Mouse (Mus musculus) MEL (cell line): Measurements from ENCODE around the gene Tmtc1. TPM values are rescaled to one million over a fixed set of nuclear protein-coding genes. Genes with fewer than 3 reads are reported as not detected.

Experiments used
- DNase-seq: peaks from one replicate; pipeline ENCODE4 v3.0.0; 2011; ENCODE audit warnings: low read depth, low spot score
- H3K27ac ChIP-seq: 2 replicates; pipeline ENCODE4 v1.5.1; 2012; ENCODE audit warnings: low read depth, mild to moderate bottlenecking, control low read depth, low read length, moderate library complexity; ENCODE audit not compliant: control insufficient read depth
- H3K27me3 ChIP-seq, 2 experiments: fragments of 150-350 bp in 1 of 2; sonication (generic) in 1 of 2; 2 replicates each; pipeline ENCODE4 v1.6.1; 2012; ENCODE audit warnings: low read length in 2 of 2, mild to moderate bottlenecking in 2 of 2, improper control_type of control experiment in 1 of 2, moderate library complexity in 1 of 2; ENCODE audit not compliant: insufficient read depth in 2 of 2, control insufficient read depth in 1 of 2
- H3K36me3 ChIP-seq, 2 experiments: 2 replicates each; pipeline ENCODE4 v1.6.1; 2012 to 2014; ENCODE audit warnings: low read length in 2 of 2, improper control_type of control experiment in 1 of 2, inconsistent platforms in 1 of 2, mild to moderate bottlenecking in 1 of 2; ENCODE audit not compliant: insufficient read depth in 2 of 2, control insufficient read depth in 1 of 2
- H3K4me1 ChIP-seq, 2 experiments: fragments of 150-350 bp in 1 of 2; sonication (generic) in 1 of 2; 2 replicates each; pipeline ENCODE4 v1.6.1; 2012; ENCODE audit warnings: low read length in 2 of 2, improper control_type of control experiment in 1 of 2, mild to moderate bottlenecking in 1 of 2; ENCODE audit not compliant: insufficient read depth in 2 of 2, control insufficient read depth in 1 of 2
- H3K4me3 ChIP-seq, 2 experiments: fragments of 150-350 bp in 1 of 2; sonication (generic) in 1 of 2; 2 replicates each; pipeline ENCODE4 v1.5.1; 2012; ENCODE audit warnings: low read depth in 2 of 2, low read length in 2 of 2, mild to moderate bottlenecking in 2 of 2, moderate library complexity in 2 of 2, control low read depth in 1 of 2, improper control_type of control experiment in 1 of 2; ENCODE audit not compliant: control insufficient read depth in 1 of 2, insufficient read depth in 1 of 2
- H3K79me2 ChIP-seq: 2 replicates; pipeline ENCODE4 v1.6.1; 2012; ENCODE audit warnings: mild to moderate bottlenecking, low read length, moderate library complexity; ENCODE audit not compliant: control insufficient read depth, poor library complexity, insufficient read depth
- H3K9ac ChIP-seq: 2 replicates; pipeline ENCODE4 v1.6.1; 2012; ENCODE audit warnings: low read depth, mild to moderate bottlenecking, control low read depth, low read length, moderate library complexity; ENCODE audit not compliant: control insufficient read depth, poor library complexity, severe bottlenecking
- H3K9me3 ChIP-seq: fragments of 150-350 bp; sonication (generic); replicated peaks from 2 replicates; pipeline ENCODE4 v1.6.1; 2012; ENCODE audit warnings: mild to moderate bottlenecking, low read length, improper control_type of control experiment, moderate library complexity; ENCODE audit not compliant: insufficient read depth
- BHLHE40 ChIP-seq: IDR thresholded peaks from 2 replicates; pipeline ENCODE4 v1.6.1; 2012; ENCODE audit warnings: low read depth, mild to moderate bottlenecking, inconsistent platforms, low read length, improper control_type of control experiment, borderline replicate concordance
- CHD1 ChIP-seq: IDR thresholded peaks from 2 replicates; pipeline ENCODE4 v1.6.1; 2012; ENCODE audit warnings: low read depth, mild to moderate bottlenecking, inconsistent platforms, low read length, improper control_type of control experiment
- CTCF ChIP-seq, 3 experiments: IDR thresholded peaks in 2 of 3; conservative IDR thresholded peaks in 1 of 3; 2 replicates each; pipeline ENCODE4 v1.5.1; 2011 to 2012; ENCODE audit warnings: low read length in 3 of 3, low read depth in 2 of 3, mild to moderate bottlenecking in 2 of 3, improper control_type of control experiment in 1 of 3, inconsistent platforms in 1 of 3, mixed read lengths in 1 of 3, moderate library complexity in 1 of 3; ENCODE audit not compliant: control insufficient read depth in 1 of 3, insufficient read depth in 1 of 3, poor library complexity in 1 of 3, severe bottlenecking in 1 of 3
- E2F4 ChIP-seq: IDR thresholded peaks from 2 replicates; pipeline ENCODE4 v1.6.1; 2011; ENCODE audit warnings: low read depth, low read length, improper control_type of control experiment, borderline replicate concordance
- ETS1 ChIP-seq: IDR thresholded peaks from 2 replicates; pipeline ENCODE4 v1.6.1; 2012; ENCODE audit warnings: low read depth, mild to moderate bottlenecking, inconsistent platforms, low read length, improper control_type of control experiment, moderate library complexity
- GABPA ChIP-seq: IDR thresholded peaks from 2 replicates; pipeline ENCODE4 v1.6.1; 2012; ENCODE audit warnings: low read depth, mild to moderate bottlenecking, inconsistent platforms, low read length, improper control_type of control experiment, moderate library complexity
- GATA1 ChIP-seq: IDR thresholded peaks from 2 replicates; pipeline ENCODE4 v1.6.1; 2011; ENCODE audit warnings: low read depth, low read length, improper control_type of control experiment
- KAT2A ChIP-seq: conservative IDR thresholded peaks from 2 replicates; pipeline ENCODE4 v1.6.1; 2012; ENCODE audit warnings: low read depth, low read length, improper control_type of control experiment, inconsistent platforms
- MAFK ChIP-seq: IDR thresholded peaks from 2 replicates; pipeline ENCODE4 v1.6.1; 2011; ENCODE audit warnings: low read depth, mild to moderate bottlenecking, low read length, improper control_type of control experiment, borderline replicate concordance
- MEF2A ChIP-seq: IDR thresholded peaks from 2 replicates; pipeline ENCODE4 v1.6.1; 2014; ENCODE audit warnings: low read depth, mild to moderate bottlenecking, inconsistent platforms, low read length, improper control_type of control experiment; ENCODE audit not compliant: poor library complexity, insufficient replicate concordance, severe bottlenecking; ENCODE audit errors: extremely low read depth
- MXI1 ChIP-seq: IDR thresholded peaks from 2 replicates; pipeline ENCODE4 v1.6.1; 2011; ENCODE audit warnings: mild to moderate bottlenecking, low read depth, low read length, improper control_type of control experiment
- MYB ChIP-seq: IDR thresholded peaks from 2 replicates; pipeline ENCODE4 v1.6.1; 2011; ENCODE audit warnings: mild to moderate bottlenecking, low read depth, low read length, improper control_type of control experiment
- POLR2A ChIP-seq, 2 experiments: IDR thresholded peaks; 2 replicates each; pipeline ENCODE4 v1.6.1; 2011 to 2012; ENCODE audit warnings: low read length in 2 of 2, mild to moderate bottlenecking in 2 of 2, control low read depth in 1 of 2, improper control_type of control experiment in 1 of 2, low read depth in 1 of 2, moderate library complexity in 1 of 2; ENCODE audit not compliant: control insufficient read depth in 1 of 2, insufficient read depth in 1 of 2, poor library complexity in 1 of 2
- POLR2AphosphoS5 ChIP-seq: IDR thresholded peaks from 2 replicates; pipeline ENCODE4 v1.6.1; 2012; ENCODE audit warnings: low read depth, borderline replicate concordance, mild to moderate bottlenecking, inconsistent platforms, low read length, moderate library complexity, mixed read lengths
- RAD21 ChIP-seq: IDR thresholded peaks from 2 replicates; pipeline ENCODE4 v1.6.1; 2011; ENCODE audit warnings: mild to moderate bottlenecking, low read depth, low read length, improper control_type of control experiment
- RCOR1 ChIP-seq: IDR thresholded peaks from 2 replicates; pipeline ENCODE4 v1.6.1; 2012; ENCODE audit warnings: low read depth, mild to moderate bottlenecking, inconsistent platforms, low read length, improper control_type of control experiment
- SIN3A ChIP-seq: IDR thresholded peaks from 2 replicates; pipeline ENCODE4 v1.6.1; 2012; ENCODE audit warnings: low read length, improper control_type of control experiment, inconsistent platforms
- SMC3 ChIP-seq: IDR thresholded peaks from 2 replicates; pipeline ENCODE4 v1.6.1; 2011; ENCODE audit warnings: low read depth, low read length, improper control_type of control experiment
- TAL1 ChIP-seq: IDR thresholded peaks from 2 replicates; pipeline ENCODE4 v1.6.1; 2012; ENCODE audit warnings: mild to moderate bottlenecking, inconsistent platforms, low read length, moderate library complexity, mixed read lengths
- TBP ChIP-seq: IDR thresholded peaks from 2 replicates; pipeline ENCODE4 v1.8.0; 2011; ENCODE audit warnings: low read depth, low read length, improper control_type of control experiment
- TCF12 ChIP-seq: IDR thresholded peaks from 2 replicates; pipeline ENCODE4 v1.6.1; 2014; ENCODE audit warnings: low read depth, mild to moderate bottlenecking, inconsistent platforms, low read length, improper control_type of control experiment, moderate library complexity
- UBTF ChIP-seq: IDR thresholded peaks from 2 replicates; pipeline ENCODE4 v1.6.1; 2012; ENCODE audit warnings: low read depth, mild to moderate bottlenecking, inconsistent platforms, low read length, improper control_type of control experiment, moderate library complexity, borderline replicate concordance; ENCODE audit not compliant: insufficient read depth
- USF1 ChIP-seq: IDR thresholded peaks from 2 replicates; pipeline ENCODE4 v1.6.1; 2014; ENCODE audit warnings: low read depth, mild to moderate bottlenecking, inconsistent platforms, low read length, improper control_type of control experiment, moderate library complexity
- USF2 ChIP-seq, 2 experiments: IDR thresholded peaks; 2 replicates each; pipeline ENCODE4 v1.6.1; 2011 to 2012; ENCODE audit warnings: improper control_type of control experiment in 2 of 2, low read length in 2 of 2, borderline replicate concordance in 1 of 2, inconsistent platforms in 1 of 2, low read depth in 1 of 2, mild to moderate bottlenecking in 1 of 2; ENCODE audit not compliant: insufficient read depth in 1 of 2
- ZKSCAN1 ChIP-seq: IDR thresholded peaks from 2 replicates; pipeline ENCODE4 v1.6.1; 2012; ENCODE audit warnings: low read depth, mild to moderate bottlenecking, inconsistent platforms, low read length, improper control_type of control experiment, moderate library complexity
- ZMIZ1 ChIP-seq: IDR thresholded peaks from 2 replicates; pipeline ENCODE4 v1.6.1; 2012; ENCODE audit warnings: low read depth, mild to moderate bottlenecking, inconsistent platforms, low read length, improper control_type of control experiment, moderate library complexity
- ZNF384 ChIP-seq: IDR thresholded peaks from 2 replicates; pipeline ENCODE4 v1.6.1; 2012; ENCODE audit warnings: low read depth, mild to moderate bottlenecking, inconsistent platforms, low read length, improper control_type of control experiment
- polyA plus RNA-seq, 2 experiments: library from polyadenylated mRNA; stranded (reverse) in 1 of 2; unstranded in 1 of 2; fragments of >175 nt in 1 of 2; fragments of >200 nt in 1 of 2; gene quantifications; 2 replicates each; pipeline versions ENCODE4 v1.2.1 to v1.2.4; 2012; ENCODE audit warnings: low replicate concordance in 2 of 2, low read depth in 1 of 2; ENCODE audit not compliant: insufficient read length in 2 of 2, insufficient read depth in 1 of 2, missing spikeins in 1 of 2
- total RNA-seq: library from RNA; depleted of rRNA; stranded (reverse); fragments of 300-350 nt; gene quantifications from 2 replicates; pipeline ENCODE4 v1.2.3, GENCODE M21; 2012

Gene Tmtc1
- total and polyA plus RNA-seq, 3 experiments, result 0.03 TPM; not detected in 2

- Histone ChIP-seq H3K4me3 (no peak overlapping the region), H3K36me3 (no peaks in the 10 kb centered on the region), H3K27me3 (no peaks in the 10 kb centered on the region), H3K9ac (no peak overlapping the region), H3K4me1 (no peaks in the 10 kb centered on the region), H3K9me3 (no peaks in the 10 kb centered on the region), H3K27ac (no peak overlapping the region), H3K79me2 (no peaks in the 10 kb centered on the region)
- TF ChIP-seq KAT2A (no peak), MYB (no peak), BHLHE40 (no peak), USF2 (IDR thresholded peaks at IDR 0.05; ENCODE audit: borderline replicate concordance in 1 of 2, insufficient read depth in 1 of 2, low read depth in 1 of 2, low read length in 2 of 2) (no peak), E2F4 (no peak), ZKSCAN1 (no peak), ETS1 (no peak), MAFK (no peak), GATA1 (no peak), GABPA (no peak), UBTF (no peak), RCOR1 (no peak), ZMIZ1 (no peak), TAL1 (no peak)
- DNase-seq, result no peak
Measured at GRCm38 (mm10) chr6:148331916-148332315, 112.3 kb downstream of the Tmtc1 start.

- H3K4me3 ChIP-seq, result no peak overlapping the region
- no peak for DNase-seq
- H3K27me3 ChIP-seq, result no peaks in the 10 kb centered on the region
- H3K9me3 ChIP-seq, result no peaks in the 10 kb centered on the region
- H3K27ac ChIP-seq, result no peak overlapping the region
- H3K9ac ChIP-seq, result no peak overlapping the region
- TF ChIP-seq MYB, result no peak
- TF ChIP-seq USF1, result no peak
- no peak for TF ChIP-seq POLR2AphosphoS5
- no peak for TF ChIP-seq MEF2A
- no peak for TF ChIP-seq POLR2A (IDR thresholded peaks at IDR 0.05; ENCODE audit: control insufficient read depth in 1 of 2, insufficient read depth in 1 of 2, low read depth in 1 of 2, low read length in 2 of 2, poor library complexity in 1 of 2)
- no peak for TF ChIP-seq CTCF (IDR thresholded peaks at IDR 0.05 in 2 of 3, conservative IDR thresholded peaks at IDR 0.05 in 1 of 3; ENCODE audit: control insufficient read depth in 1 of 3, insufficient read depth in 1 of 3, low read depth in 2 of 3, low read length in 3 of 3, poor library complexity in 1 of 3, severe bottlenecking in 1 of 3)
- no peak for TF ChIP-seq SMC3
- no peak for TF ChIP-seq CHD1
- no peak for TF ChIP-seq RAD21
- TF ChIP-seq RCOR1, result no peak
- TF ChIP-seq TBP, result no peak
- TF ChIP-seq MAFK, result no peak
- no peak for TF ChIP-seq UBTF
- no peak for TF ChIP-seq SIN3A
- no peak for TF ChIP-seq ZNF384
- no peak for TF ChIP-seq ZKSCAN1
- TF ChIP-seq BHLHE40, result no peak
- TF ChIP-seq GATA1, result no peak
- no peak for TF ChIP-seq TCF12
- TF ChIP-seq MXI1, result no peak
- no peaks in the 10 kb centered on the region for H3K79me2 ChIP-seq
- H3K36me3 ChIP-seq, result no peaks in the 10 kb centered on the region
- no peaks in the 10 kb centered on the region for H3K4me1 ChIP-seq
Measured at GRCm38 (mm10) chr6:148329976-148330375, 114.2 kb downstream of the Tmtc1 start.
